Mouse (Mus musculus) hindbrain, embryonic 15.5 days (tissue): Measurements from ENCODE around the gene Olfr463. TPM values are rescaled to one million over a fixed set of nuclear protein-coding genes. Genes with fewer than 3 reads are reported as not detected.

Experiments used
- polyA plus RNA-seq: library from polyadenylated mRNA; unstranded; fragments of >200 nt; fragmentation: Nextera tagmentation; extraction: Ambion mirVana; gene quantifications from 2 replicates; pipeline ENCODE4 v1.2.1, GENCODE M21; 2015

Gene Olfr463
- polyA plus RNA-seq, 1 experiment from 2014 or later = not detected

Other genes with a start within 250 kb of the Olfr463 start
- gene Rnf43, start 234.7 kb downstream of the Olfr463 start, polyA plus RNA-seq = 0.65 and 0.75 TPM in 2 replicates
- 130 and 137 TPM in 2 replicates for gene Supt4a, start 159.8 kb downstream of the Olfr463 start, polyA plus RNA-seq
- 43.6 and 50.4 TPM in 2 replicates for gene Tspoap1, start 136.8 kb downstream of the Olfr463 start, polyA plus RNA-seq
- gene Mpo, start 103.8 kb downstream of the Olfr463 start, polyA plus RNA-seq = 0.21 TPM in 2 replicates
- gene Lpo, start 69.1 kb downstream of the Olfr463 start, polyA plus RNA-seq = 2.2 and 2.8 TPM in 2 replicates
- gene Mks1, start 44.2 kb downstream of the Olfr463 start, polyA plus RNA-seq = 10.5 and 12.3 TPM in 2 replicates
- gene Epx, start 21.9 kb downstream of the Olfr463 start, polyA plus RNA-seq = 0.25 and 0.69 TPM in 2 replicates
- gene Olfr462, start 5.1 kb downstream of the Olfr463 start, polyA plus RNA-seq = not detected in 2 replicates
- gene Olfr464, start 23.6 kb upstream of the Olfr463 start, polyA plus RNA-seq = 0.13 and 0.14 TPM in 2 replicates
- gene Dynll2, start 90.1 kb upstream of the Olfr463 start, polyA plus RNA-seq = 66.8 TPM in 2 replicates
- 215 and 220 TPM in 2 replicates for gene Srsf1, start 150.0 kb upstream of the Olfr463 start, polyA plus RNA-seq
- 41.8 and 43.9 TPM in 2 replicates for gene Vezf1, start 170.9 kb upstream of the Olfr463 start, polyA plus RNA-seq
- gene Cuedc1, start 200.7 kb upstream of the Olfr463 start, polyA plus RNA-seq = 46.3 and 49.7 TPM in 2 replicates